Mouse (Mus musculus): ENCODE data around the gene Runx3. TPM values are rescaled to one million over a fixed set of nuclear protein-coding genes. Genes with fewer than 3 reads are reported as not detected.

The Runx3 gene
- polyA plus RNA-seq, 1 experiment from 2014 or later, result 2.4 TPM

- 43% methylated on average over 7 of the region's 7 CpGs for WGBS
- Histone ChIP-seq H3K27ac (replicated peaks; ENCODE audit: low read depth, low read length) (no peak overlapping the region; the same call in 1 of the 2 replicates), H3K4me2 (ENCODE audit: low read depth, low read length) (no peak overlapping the region), H3K4me1 (ENCODE audit: control insufficient read depth, insufficient read depth, low read length) (peaks cover 7% of the 10 kb centered on the region; the same call in 1 of the 2 replicates), H3K9me3 (ENCODE audit: control insufficient read depth, low read length) (no peaks in the 10 kb centered on the region), H3K27me3 (replicated peaks; ENCODE audit: control insufficient read depth, insufficient read depth, low read length) (peaks cover 6% of the 10 kb centered on the region), H3K4me3 (ENCODE audit: low read depth, low read length) (no peak overlapping the region), H3K36me3 (ENCODE audit: control insufficient read depth, insufficient read depth, low read length) (no peaks in the 10 kb centered on the region), H3K9ac (ENCODE audit: low read depth, low read length) (no peak overlapping the region)
- DNase-seq (ENCODE audit: low spot score) (peak; percentile 31), ATAC-seq (ENCODE audit: low read depth) (peak; percentile 27; the same call in 1 of the 2 replicates)
Observed at GRCm38 (mm10) chr4:135080641-135080920, 39.9 kb upstream of the Runx3 start.

- H3K36me3 ChIP-seq (ENCODE audit: control insufficient read depth, insufficient read depth, low read length), result no peaks in the 10 kb centered on the region
- H3K27ac ChIP-seq (replicated peaks; ENCODE audit: low read depth, low read length), result no peak overlapping the region
- peaks cover 6% of the 10 kb centered on the region for H3K27me3 ChIP-seq (replicated peaks; ENCODE audit: control insufficient read depth, insufficient read depth, low read length)
- H3K9me3 ChIP-seq (ENCODE audit: control insufficient read depth, low read length), result no peaks in the 10 kb centered on the region
- 42% methylated on average over 6 of the region's 6 CpGs for WGBS
- no peak overlapping the region for H3K4me3 ChIP-seq (ENCODE audit: low read depth, low read length)
- no peak for DNase-seq (ENCODE audit: low spot score)
- H3K4me1 ChIP-seq (ENCODE audit: control insufficient read depth, insufficient read depth, low read length), result peaks cover 7% of the 10 kb centered on the region; the same call in 1 of the 2 replicates
- no peak overlapping the region for H3K9ac ChIP-seq (ENCODE audit: low read depth, low read length)
- no peak overlapping the region for H3K4me2 ChIP-seq (ENCODE audit: low read depth, low read length)
- no peak for ATAC-seq (ENCODE audit: low read depth)
Observed at GRCm38 (mm10) chr4:135083089-135083488, 37.4 kb upstream of the Runx3 start.

GRCm38 (mm10) chr4:135085077-135085853 lies 35.2 kb upstream of the Runx3 start:
- Histone ChIP-seq H3K27ac (replicated peaks; ENCODE audit: low read depth, low read length) (no peak overlapping the region), H3K27me3 (replicated peaks; ENCODE audit: control insufficient read depth, insufficient read depth, low read length) (peaks cover 6% of the 10 kb centered on the region), H3K9ac (ENCODE audit: low read depth, low read length) (no peak overlapping the region), H3K36me3 (ENCODE audit: control insufficient read depth, insufficient read depth, low read length) (no peaks in the 10 kb centered on the region), H3K4me2 (ENCODE audit: low read depth, low read length) (no peak overlapping the region), H3K9me3 (ENCODE audit: control insufficient read depth, low read length) (no peaks in the 10 kb centered on the region), H3K4me3 (ENCODE audit: low read depth, low read length) (no peak overlapping the region), H3K4me1 (ENCODE audit: control insufficient read depth, insufficient read depth, low read length) (peaks cover 4% of the 10 kb centered on the region; the same call in 1 of the 2 replicates)
- ATAC-seq (ENCODE audit: low read depth), result no peak
- WGBS, result 79% methylated on average over 13 of the region's 13 CpGs
- no peak for DNase-seq (ENCODE audit: low spot score)

GRCm38 (mm10) chr4:135090613-135091012 lies 29.8 kb upstream of the Runx3 start:
- no peaks in the 10 kb centered on the region for H3K36me3 ChIP-seq (ENCODE audit: control insufficient read depth, insufficient read depth, low read length)
- no peaks in the 10 kb centered on the region for H3K27me3 ChIP-seq (replicated peaks; ENCODE audit: control insufficient read depth, insufficient read depth, low read length)
- ATAC-seq (ENCODE audit: low read depth) (no peak), DNase-seq (ENCODE audit: low spot score) (no peak)
- no peaks in the 10 kb centered on the region for H3K9me3 ChIP-seq (ENCODE audit: control insufficient read depth, low read length)
- WGBS, result 80% methylated on average over 12 of the region's 13 CpGs
- H3K4me1 ChIP-seq (ENCODE audit: control insufficient read depth, insufficient read depth, low read length), result no peaks in the 10 kb centered on the region
- no peak overlapping the region for H3K9ac ChIP-seq (ENCODE audit: low read depth, low read length)
- H3K4me2 ChIP-seq (ENCODE audit: low read depth, low read length), result no peak overlapping the region
- H3K27ac ChIP-seq (replicated peaks; ENCODE audit: low read depth, low read length), result no peak overlapping the region
- H3K4me3 ChIP-seq (ENCODE audit: low read depth, low read length), result no peak overlapping the region

- 14% methylated on average over 3 of the region's 3 CpGs for WGBS
- DNase-seq (ENCODE audit: low spot score), result peak; percentile 86
- Histone ChIP-seq H3K36me3 (ENCODE audit: control insufficient read depth, insufficient read depth, low read length) (no peaks in the 10 kb centered on the region), H3K4me3 (ENCODE audit: low read depth, low read length) (no peak overlapping the region), H3K4me2 (ENCODE audit: low read depth, low read length) (no peak overlapping the region), H3K4me1 (ENCODE audit: control insufficient read depth, insufficient read depth, low read length) (no peaks in the 10 kb centered on the region), H3K9me3 (ENCODE audit: control insufficient read depth, low read length) (no peaks in the 10 kb centered on the region), H3K27me3 (replicated peaks; ENCODE audit: control insufficient read depth, insufficient read depth, low read length) (no peaks in the 10 kb centered on the region), H3K27ac (replicated peaks; ENCODE audit: low read depth, low read length) (no peak overlapping the region), H3K9ac (ENCODE audit: low read depth, low read length) (no peak overlapping the region)
- 0 out of 2 replicates have a peak, but pooled peaks have one; percentile 22 for ATAC-seq (ENCODE audit: low read depth)
Observed at GRCm38 (mm10) chr4:135092871-135093270, 27.6 kb upstream of the Runx3 start.

- DNase-seq (ENCODE audit: low spot score) (peak; percentile 39), ATAC-seq (ENCODE audit: low read depth) (no peak)
- Histone ChIP-seq H3K9ac (ENCODE audit: low read depth, low read length) (no peak overlapping the region), H3K4me1 (ENCODE audit: control insufficient read depth, insufficient read depth, low read length) (no peaks in the 10 kb centered on the region), H3K36me3 (ENCODE audit: control insufficient read depth, insufficient read depth, low read length) (no peaks in the 10 kb centered on the region), H3K27me3 (replicated peaks; ENCODE audit: control insufficient read depth, insufficient read depth, low read length) (no peaks in the 10 kb centered on the region), H3K4me3 (ENCODE audit: low read depth, low read length) (no peak overlapping the region), H3K27ac (replicated peaks; ENCODE audit: low read depth, low read length) (no peak overlapping the region), H3K4me2 (ENCODE audit: low read depth, low read length) (no peak overlapping the region), H3K9me3 (ENCODE audit: control insufficient read depth, low read length) (no peaks in the 10 kb centered on the region)
- 59% methylated on average over 8 of the region's 8 CpGs for WGBS
Observed at GRCm38 (mm10) chr4:135095693-135096092, 24.8 kb upstream of the Runx3 start.

- no peaks in the 10 kb centered on the region for H3K4me1 ChIP-seq (ENCODE audit: control insufficient read depth, insufficient read depth, low read length)
- H3K27me3 ChIP-seq (replicated peaks; ENCODE audit: control insufficient read depth, insufficient read depth, low read length), result no peaks in the 10 kb centered on the region
- no peak overlapping the region for H3K4me2 ChIP-seq (ENCODE audit: low read depth, low read length)
- H3K36me3 ChIP-seq (ENCODE audit: control insufficient read depth, insufficient read depth, low read length), result no peaks in the 10 kb centered on the region
- H3K9me3 ChIP-seq (ENCODE audit: control insufficient read depth, low read length), result no peaks in the 10 kb centered on the region
- no peak overlapping the region for H3K27ac ChIP-seq (replicated peaks; ENCODE audit: low read depth, low read length)
- DNase-seq (ENCODE audit: low spot score), result no peak
- no peak overlapping the region for H3K4me3 ChIP-seq (ENCODE audit: low read depth, low read length)
- ATAC-seq (ENCODE audit: low read depth), result no peak
- WGBS, result 86% methylated on average over 16 of the region's 17 CpGs
- H3K9ac ChIP-seq (ENCODE audit: low read depth, low read length), result no peak overlapping the region
Observed at GRCm38 (mm10) chr4:135097910-135098891, 22.3 kb upstream of the Runx3 start.

- H3K9ac ChIP-seq (ENCODE audit: low read depth, low read length), result no peak overlapping the region
- ATAC-seq (ENCODE audit: low read depth), result no peak
- H3K4me3 ChIP-seq (ENCODE audit: low read depth, low read length), result no peak overlapping the region
- H3K9me3 ChIP-seq (ENCODE audit: control insufficient read depth, low read length), result no peaks in the 10 kb centered on the region
- no peaks in the 10 kb centered on the region for H3K27me3 ChIP-seq (replicated peaks; ENCODE audit: control insufficient read depth, insufficient read depth, low read length)
- no peaks in the 10 kb centered on the region for H3K36me3 ChIP-seq (ENCODE audit: control insufficient read depth, insufficient read depth, low read length)
- no peak for DNase-seq (ENCODE audit: low spot score)
- no peaks in the 10 kb centered on the region for H3K4me1 ChIP-seq (ENCODE audit: control insufficient read depth, insufficient read depth, low read length)
- WGBS, result 74% methylated on average over 13 of the region's 13 CpGs
- H3K27ac ChIP-seq (replicated peaks; ENCODE audit: low read depth, low read length), result no peak overlapping the region
- H3K4me2 ChIP-seq (ENCODE audit: low read depth, low read length), result no peak overlapping the region
Observed at GRCm38 (mm10) chr4:135102019-135102740, 18.3 kb upstream of the Runx3 start.

Measured in embryonic facial prominence, embryonic 14.5 days (tissue).